Mouse (Mus musculus) liver, embryonic 13.5 days (tissue): ENCODE measurements around the gene Espl1. TPM values are rescaled to one million over a fixed set of nuclear protein-coding genes. Genes with fewer than 3 reads are reported as not detected.

Experiments used
- ATAC-seq: fragments of 200-750 bp; cut with Nextera tagmentation; 2 replicates; pipeline ENCODE4 v1.8.0; 2017; ENCODE audit warnings: low read depth, mild to moderate bottlenecking, moderate number of reproducible peaks, moderate library complexity
- DNase-seq: peaks from one replicate; pipeline ENCODE4 v3.0.0; 2022
- H3K27ac ChIP-seq: fragments of 300-500 bp; sonication (generic); 2 replicates; pipeline ENCODE4 v1.5.1; 2015; ENCODE audit warnings: moderate library complexity, mild to moderate bottlenecking, inconsistent platforms
- H3K27me3 ChIP-seq: fragments of 300-500 bp; sonication (generic); 2 replicates; pipeline ENCODE4 v1.6.1; 2015; ENCODE audit warnings: mild to moderate bottlenecking, inconsistent platforms
- H3K36me3 ChIP-seq: fragments of 300-500 bp; sonication (generic); 2 replicates; pipeline ENCODE4 v1.6.1; 2015; ENCODE audit warnings: mild to moderate bottlenecking, inconsistent platforms
- H3K4me1 ChIP-seq: fragments of 300-500 bp; sonication (generic); replicated peaks from 2 replicates; pipeline ENCODE4 v1.6.1; 2015; ENCODE audit warnings: inconsistent platforms
- H3K4me2 ChIP-seq: fragments of 300-500 bp; sonication (generic); 2 replicates; pipeline ENCODE4 v1.6.1; 2015; ENCODE audit warnings: inconsistent platforms, mild to moderate bottlenecking, moderate library complexity
- H3K4me3 ChIP-seq: fragments of 300-500 bp; sonication (generic); replicated peaks from 2 replicates; pipeline ENCODE4 v1.5.1; 2015; ENCODE audit warnings: mild to moderate bottlenecking, inconsistent platforms
- H3K9ac ChIP-seq: fragments of 300-500 bp; sonication (generic); 2 replicates; pipeline ENCODE4 v1.6.1; 2015; ENCODE audit warnings: mild to moderate bottlenecking, inconsistent platforms
- H3K9me3 ChIP-seq: fragments of 300-500 bp; sonication (generic); replicated peaks from 2 replicates; pipeline ENCODE4 v1.6.1; 2016; ENCODE audit warnings: inconsistent platforms
- WGBS: fragments of 180-500 bp; shearing (Covaris S2); methylation state at CpG from one replicate; pipeline ENCODE4 v1.1.7; 2015; ENCODE audit not compliant: insufficient replicate concordance; 5-methylcytosine and 5-hydroxymethylcytosine counted together
- polyA plus RNA-seq: library from polyadenylated mRNA; unstranded; fragments of >200 nt; fragmentation: Nextera tagmentation; extraction: Ambion mirVana; gene quantifications from 2 replicates; pipeline ENCODE4 v1.2.1, GENCODE M21; 2015

Gene Espl1
- polyA plus RNA-seq, 1 experiment from 2014 or later = 23.3 TPM

- no peak overlapping the region for H3K4me2 ChIP-seq
- 9% methylated on average over 1 of the region's 1 CpGs for WGBS
- H3K27ac ChIP-seq = no peak overlapping the region
- no peak overlapping the region for H3K4me3 ChIP-seq
- no peaks in the 10 kb centered on the region; the same call in 1 of the 2 replicates for H3K4me1 ChIP-seq
- no peak for DNase-seq
- no peaks in the 10 kb centered on the region for H3K9me3 ChIP-seq
- no peak overlapping the region for H3K9ac ChIP-seq
- no peaks in the 10 kb centered on the region for H3K27me3 ChIP-seq
- no peak for ATAC-seq
- H3K36me3 ChIP-seq = peaks cover 75% of the 10 kb centered on the region
Measured at GRCm38 (mm10) chr15:102341580-102341979, 45.5 kb downstream of the Espl1 start.

GRCm38 (mm10) chr15:102344490-102344889, 48.4 kb downstream of the Espl1 start:
- no peak for DNase-seq
- H3K36me3 ChIP-seq = peaks cover 56% of the 10 kb centered on the region
- H3K4me2 ChIP-seq = no peak overlapping the region
- H3K27me3 ChIP-seq = no peaks in the 10 kb centered on the region
- WGBS = 88% methylated on average over 3 of the region's 3 CpGs
- peaks cover 8% of the 10 kb centered on the region for H3K4me1 ChIP-seq
- no peak overlapping the region for H3K4me3 ChIP-seq
- no peak for ATAC-seq
- no peak overlapping the region for H3K9ac ChIP-seq
- H3K27ac ChIP-seq = no peak overlapping the region
- H3K9me3 ChIP-seq = no peaks in the 10 kb centered on the region

- Histone ChIP-seq H3K9me3 (no peaks in the 10 kb centered on the region), H3K36me3 (peaks cover 44% of the 10 kb centered on the region), H3K4me2 (no peak overlapping the region), H3K4me1 (peaks cover 19% of the 10 kb centered on the region), H3K4me3 (no peak overlapping the region), H3K27ac (no peak overlapping the region), H3K9ac (no peak overlapping the region), H3K27me3 (no peaks in the 10 kb centered on the region)
- DNase-seq = no peak
- no peak for ATAC-seq
- 68% methylated on average over 4 of the region's 4 CpGs for WGBS
Measured at GRCm38 (mm10) chr15:102346444-102346843, 50.4 kb downstream of the Espl1 start.

DNA sequence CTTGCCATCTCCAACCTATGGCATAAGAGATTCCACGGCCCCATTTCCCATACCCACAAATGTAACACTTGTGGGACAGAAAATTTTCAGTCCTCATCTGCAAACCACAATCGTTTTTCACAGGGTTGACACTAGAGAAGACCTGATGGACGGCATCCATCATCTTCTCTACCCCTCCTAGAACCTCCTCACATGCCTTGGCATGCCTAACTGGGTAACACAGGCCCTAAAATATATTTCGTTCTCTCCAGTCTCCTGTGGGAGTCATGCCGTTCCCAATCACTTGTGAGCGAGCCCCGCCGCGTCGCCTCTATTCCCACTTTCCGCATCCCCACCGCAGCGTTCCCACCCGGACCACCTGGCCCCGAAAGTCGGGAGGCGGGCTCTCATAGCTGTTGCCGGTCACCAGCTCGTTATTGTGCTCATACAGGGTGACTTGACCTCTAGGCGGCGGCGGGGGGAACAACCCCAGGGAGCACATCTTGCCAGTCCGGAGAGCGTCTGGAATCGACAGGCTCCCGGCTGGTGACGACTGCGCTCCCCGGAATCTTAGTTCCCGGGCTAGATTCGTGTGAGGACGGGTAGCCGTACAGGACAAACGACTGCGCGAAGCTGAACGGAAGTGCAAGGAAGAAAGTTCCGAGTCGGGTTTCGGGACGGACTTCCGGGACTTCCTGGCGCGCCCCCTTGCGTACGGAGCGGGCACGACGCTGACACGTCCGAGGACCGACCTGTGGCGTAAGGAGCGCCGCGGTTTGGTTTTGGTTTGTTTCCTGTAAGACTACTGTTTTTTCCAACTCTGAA, 54.3 kb downstream of the Espl1 start, which contains the start of gene Aaas:
Aaas (minus strand) TSS at position 634 of the 804 bp plus-strand sequence.
- WGBS = under 1% methylated on average over 56 of the region's 56 CpGs
- peak; percentile 91 for ATAC-seq
- H3K36me3 ChIP-seq = peaks cover 22% of the 10 kb centered on the region

DNA sequence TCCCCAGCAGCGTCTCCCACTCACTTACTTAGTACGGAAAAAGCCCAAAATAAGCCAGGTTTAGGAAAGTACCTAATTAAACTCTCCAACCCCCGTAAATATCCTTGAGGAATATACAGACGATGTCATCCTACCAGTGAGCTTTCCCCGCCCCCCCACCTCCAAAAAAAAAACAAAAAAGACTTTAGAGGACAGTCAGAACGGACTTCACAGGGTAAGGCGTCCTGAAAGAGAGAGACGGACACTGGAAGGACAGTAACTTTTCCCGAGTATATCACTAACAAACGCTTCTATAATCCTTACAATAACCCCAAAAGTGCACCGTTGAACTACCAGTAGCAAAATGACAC, 54.9 kb downstream of the Espl1 start:
- H3K9me3 ChIP-seq = no peaks in the 10 kb centered on the region
- peaks cover 17% of the 10 kb centered on the region for H3K36me3 ChIP-seq
- ATAC-seq (peak; percentile 41), DNase-seq (no peak)
- peaks cover 23% of the 10 kb centered on the region for H3K27me3 ChIP-seq
- H3K9ac ChIP-seq = peak overlapping the region; percentile 92
- H3K4me3 ChIP-seq = peak overlapping the region; percentile 89
- peak overlapping the region; percentile 82; the same call in 1 of the 2 replicates for H3K27ac ChIP-seq
- peak overlapping the region; percentile 88 for H3K4me2 ChIP-seq
- 6% methylated on average over 11 of the region's 11 CpGs for WGBS
- H3K4me1 ChIP-seq = peaks cover 31% of the 10 kb centered on the region

More for the DNA sequence above, 54.3 kb downstream of the Espl1 start, which contains the start of gene Aaas:
- Histone ChIP-seq H3K27ac (peak within 1 kb of the TSS; percentile 82), H3K4me3 (peak within 1 kb of the TSS; percentile 89), H3K4me2 (peak within 1 kb of the TSS; percentile 88), H3K9me3 (no peaks in the 10 kb centered on the region), H3K27me3 (peaks cover 17% of the 10 kb centered on the region), H3K9ac (peak within 1 kb of the TSS; percentile 92), H3K4me1 (peaks cover 25% of the 10 kb centered on the region)
- DNase-seq = peak; percentile 91

GRCm38 (mm10) chr15:102352177-102352576, 56.1 kb downstream of the Espl1 start:
- peaks cover 4% of the 10 kb centered on the region for H3K36me3 ChIP-seq
- H3K4me2 ChIP-seq = no peak overlapping the region
- H3K9ac ChIP-seq = no peak overlapping the region
- peaks cover 36% of the 10 kb centered on the region for H3K4me1 ChIP-seq
- H3K4me3 ChIP-seq = no peak overlapping the region
- ATAC-seq = no peak
- peaks cover 35% of the 10 kb centered on the region for H3K27me3 ChIP-seq
- H3K9me3 ChIP-seq = no peaks in the 10 kb centered on the region
- WGBS = 40% methylated on average over 2 of the region's 2 CpGs
- DNase-seq = no peak
- H3K27ac ChIP-seq = no peak overlapping the region

GRCm38 (mm10) chr15:102353986-102354385, 57.9 kb downstream of the Espl1 start:
- DNase-seq = no peak
- peaks cover 42% of the 10 kb centered on the region for H3K4me1 ChIP-seq
- H3K9me3 ChIP-seq = no peaks in the 10 kb centered on the region
- 66% methylated on average over 2 of the region's 2 CpGs for WGBS
- no peak for ATAC-seq
- H3K4me2 ChIP-seq = no peak overlapping the region
- peaks cover 54% of the 10 kb centered on the region for H3K27me3 ChIP-seq
- H3K27ac ChIP-seq = no peak overlapping the region
- H3K9ac ChIP-seq = no peak overlapping the region
- H3K4me3 ChIP-seq = no peak overlapping the region
- H3K36me3 ChIP-seq = no peaks in the 10 kb centered on the region

DNA sequence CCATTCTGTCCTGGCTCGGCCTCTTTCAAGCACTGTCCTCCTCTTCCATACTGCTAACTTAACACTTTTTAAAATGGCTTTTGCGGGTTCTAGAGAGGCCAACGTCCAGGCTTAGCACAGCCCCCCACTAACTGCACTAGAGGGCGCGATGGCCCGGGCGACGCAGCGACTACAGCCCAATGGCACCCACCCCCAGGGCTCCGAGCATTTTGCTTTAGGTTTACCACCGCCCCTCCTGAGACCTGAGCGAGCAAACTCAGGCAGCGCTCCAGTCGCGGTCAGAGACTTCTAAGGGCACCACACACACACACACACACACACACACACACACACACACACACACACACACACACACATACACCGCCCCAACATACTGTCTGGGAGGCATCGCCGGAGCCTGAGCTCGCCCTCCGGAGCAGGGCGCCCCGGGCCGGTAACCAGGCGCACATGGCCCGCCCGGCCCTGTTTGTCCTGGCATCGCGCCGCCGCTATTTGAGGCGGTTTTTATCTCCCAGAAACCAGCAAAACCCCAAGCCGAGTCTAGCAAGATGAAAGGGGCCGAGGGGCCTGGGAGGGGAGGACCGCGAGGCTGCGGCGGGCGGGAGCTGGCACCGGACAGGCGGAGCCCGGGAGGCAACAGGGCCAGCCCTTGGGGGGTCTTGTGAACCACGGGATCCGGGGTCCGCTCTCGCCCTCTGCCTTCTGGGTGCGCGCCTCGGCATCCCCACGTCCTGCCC, 59.2 kb downstream of the Espl1 start:
- peaks cover 67% of the 10 kb centered on the region for H3K27me3 ChIP-seq
- ATAC-seq = peak; percentile 19; the same call in 1 of the 2 replicates
- no peak overlapping the region for H3K27ac ChIP-seq

DNA sequence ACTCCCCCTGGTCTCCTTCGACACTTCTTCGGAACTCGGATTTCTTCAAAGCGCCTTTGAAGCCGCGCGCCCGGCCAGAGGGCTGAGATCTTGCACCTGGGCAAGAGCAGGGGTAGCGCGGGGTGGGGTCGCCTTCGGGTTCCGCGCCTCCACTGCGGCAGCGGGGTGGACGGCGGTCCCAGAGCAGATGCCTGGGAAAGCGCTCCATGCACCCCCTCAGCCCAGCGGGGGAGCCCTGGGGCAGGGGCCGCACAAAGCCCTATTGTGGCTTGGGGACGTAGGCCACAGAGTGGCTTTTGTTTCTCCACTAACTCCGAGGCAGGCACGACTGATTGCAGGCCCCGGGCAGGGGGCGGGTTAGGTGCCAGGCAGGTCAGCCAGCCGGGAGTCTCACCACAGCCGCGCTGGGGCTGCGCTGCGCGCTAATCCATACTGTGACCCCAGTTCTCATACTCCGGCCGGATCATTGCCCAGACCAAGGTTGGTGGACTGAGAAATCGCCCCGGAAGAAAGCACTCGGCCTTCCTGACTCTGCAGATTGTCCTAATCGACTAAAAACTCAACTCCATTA, 59.9 kb downstream of the Espl1 start:
- DNase-seq (no peak), ATAC-seq (0 out of 2 replicates have a peak, but pooled peaks have one; percentile 8)
- no peaks in the 10 kb centered on the region for H3K9me3 ChIP-seq
- H3K27me3 ChIP-seq = peaks cover 72% of the 10 kb centered on the region
- H3K27ac ChIP-seq = no peak overlapping the region
- WGBS = 2% methylated on average over 38 of the region's 38 CpGs
- H3K4me1 ChIP-seq = peaks cover 30% of the 10 kb centered on the region
- peak overlapping the region; percentile 72 for H3K4me2 ChIP-seq
- H3K4me3 ChIP-seq = peak overlapping the region; percentile 54
- H3K9ac ChIP-seq = peak overlapping the region; percentile 59
- no peaks in the 10 kb centered on the region for H3K36me3 ChIP-seq

More for the DNA sequence above, 59.2 kb downstream of the Espl1 start:
- peaks cover 31% of the 10 kb centered on the region for H3K4me1 ChIP-seq
- peak overlapping the region; percentile 59 for H3K9ac ChIP-seq
- no peak for DNase-seq
- WGBS = 1% methylated on average over 48 of the region's 49 CpGs
- no peaks in the 10 kb centered on the region for H3K9me3 ChIP-seq
- H3K4me3 ChIP-seq = peak overlapping the region; percentile 54
- no peaks in the 10 kb centered on the region for H3K36me3 ChIP-seq
- peak overlapping the region; percentile 72 for H3K4me2 ChIP-seq

DNA sequence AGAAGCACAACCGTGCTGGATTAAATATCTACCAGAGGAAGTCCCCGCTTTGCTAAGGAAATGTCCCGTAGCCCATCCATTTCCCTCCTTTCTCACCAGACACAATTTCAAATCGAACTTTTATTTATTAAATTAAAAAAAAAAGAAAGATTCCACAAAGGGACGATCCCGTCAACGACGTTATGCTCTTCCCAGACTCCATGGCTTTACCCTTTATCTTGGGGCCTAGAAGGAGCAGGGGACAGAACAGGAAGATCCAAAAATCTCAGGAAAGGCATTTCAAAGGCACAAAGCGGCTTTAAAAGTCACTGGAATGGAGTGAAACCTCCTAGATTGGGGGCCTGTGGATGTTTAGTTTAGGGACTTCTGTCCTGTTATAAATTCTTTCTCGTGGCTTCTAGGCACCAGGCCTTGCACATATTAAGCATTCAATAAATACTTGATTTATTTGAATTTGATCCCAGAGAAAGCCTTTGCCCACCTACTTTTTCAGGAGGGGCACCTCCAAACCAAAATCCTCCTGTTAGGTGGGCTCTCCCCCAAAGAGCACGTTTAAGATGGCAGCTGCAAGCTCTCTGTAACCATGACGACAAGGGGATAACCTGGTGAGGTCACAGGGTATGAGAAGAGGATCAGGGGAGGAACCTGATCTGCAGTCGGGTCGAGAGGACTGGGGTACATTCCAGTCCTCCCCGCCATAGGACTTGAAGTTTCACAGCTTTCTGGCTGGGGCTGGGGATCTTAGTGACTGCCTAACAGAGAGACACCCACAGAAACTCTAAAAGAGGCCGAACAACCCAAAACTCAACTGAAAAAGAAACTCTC, 60.6 kb downstream of the Espl1 start:
- Histone ChIP-seq H3K9me3 (no peaks in the 10 kb centered on the region), H3K4me1 (peaks cover 26% of the 10 kb centered on the region), H3K36me3 (no peaks in the 10 kb centered on the region), H3K27ac (no peak overlapping the region), H3K4me2 (peak overlapping the region; percentile 72), H3K27me3 (peaks cover 76% of the 10 kb centered on the region), H3K9ac (peak overlapping the region; percentile 59), H3K4me3 (peak overlapping the region; percentile 54; the same call in 1 of the 2 replicates)
- ATAC-seq (no peak), DNase-seq (no peak)
- WGBS = 36% methylated on average over 16 of the region's 16 CpGs
